Mouse (Mus musculus) cerebellum, adult 2 months (tissue): Measurements from ENCODE around the gene Fgd6.

ENCODE experiments used
- CTCF ChIP-seq: fragments of 200-500 bp; IDR thresholded peaks from 2 replicates; pipeline ENCODE4 v1.5.1; 2011; ENCODE audit warnings: low read depth, mild to moderate bottlenecking, control low read depth, low read length, moderate library complexity, borderline replicate concordance; ENCODE audit not compliant: insufficient read depth
- POLR2A ChIP-seq: fragments of 200-500 bp; IDR thresholded peaks from 2 replicates; pipeline ENCODE4 v1.6.1; 2011; ENCODE audit warnings: low read length, control low read depth, borderline replicate concordance; ENCODE audit not compliant: insufficient read depth

GRCm38 (mm10) chr10:94147391-94147755, 111.6 kb downstream of the Fgd6 start:
- no peak for TF ChIP-seq CTCF
- no peak for TF ChIP-seq POLR2A
